Mouse (Mus musculus) cerebellum, adult 9-11 months (tissue): Measurements from ENCODE around the gene Cylc1.

Experiments used
- DNase-seq: peaks from one replicate; pipeline ENCODE4 v3.0.0; 2022

Gene Cylc1

GRCm38 (mm10) chrX:111110118-111110517 lies at the start of gene Cylc1:
TSS of gene Cylc1 (plus strand) at chrX:111110418.
- no peak for DNase-seq

GRCm38 (mm10) chrX:111078680-111079079 lies 31.5 kb upstream of the Cylc1 start:
- DNase-seq, result no peak

- no peak for DNase-seq
Measured at GRCm38 (mm10) chrX:111168040-111168439, 57.8 kb downstream of the Cylc1 start, which contains the start of gene Gm10112. TSS of gene Gm10112 (plus strand) at chrX:111168340.
